Mouse (Mus musculus) adrenal gland, postnatal 14 days (tissue): ENCODE results near the gene Daw1. TPM values are rescaled to one million over a fixed set of nuclear protein-coding genes. Genes with fewer than 3 reads are reported as not detected.

Source experiments
- DNase-seq: peaks from one replicate; pipeline ENCODE4 v3.0.0; 2021; ENCODE audit warnings: mixed read lengths
- long read RNA-seq, 2 experiments: library from polyadenylated mRNA; stranded (forward); transcript quantifications; one replicate each; pipeline ENCODE4 v2.0.0; 2021
- total RNA-seq: library from RNA; stranded (reverse); gene quantifications from 2 replicates; pipeline ENCODE4 v1.2.3, GENCODE M21; 2021

Daw1 gene
- not detected in 2 replicates for total RNA-seq
- long read RNA-seq, experiment 1, partial matches to known transcripts, result 0 of 1 reads
- long read RNA-seq, experiment 1, other reads (novel, unspliced or antisense), result 0 of 1 reads
- long read RNA-seq, experiment 2, result 0 reads

GRCm38 (mm10) chr1:83159603-83160002, at the start of gene Daw1:
Gene Daw1 (plus strand): TSS chr1:83159752.
- DNase-seq, result peak; percentile 80

- no peak for DNase-seq
Observed at GRCm38 (mm10) chr1:83110992-83111391, 48.6 kb upstream of the Daw1 start.

GRCm38 (mm10) chr1:83111726-83112125, 47.8 kb upstream of the Daw1 start:
- DNase-seq, result no peak

- DNase-seq, result no peak
Observed at GRCm38 (mm10) chr1:83116447-83117137, 43.0 kb upstream of the Daw1 start, which contains the start of gene Ccl20. Gene Ccl20 (plus strand): TSS chr1:83116766.

- DNase-seq, result no peak
Observed at GRCm38 (mm10) chr1:83117217-83117616, 42.3 kb upstream of the Daw1 start.

GRCm38 (mm10) chr1:83117661-83118060, 41.9 kb upstream of the Daw1 start:
- DNase-seq, result no peak

GRCm38 (mm10) chr1:83119903-83120302, 39.6 kb upstream of the Daw1 start:
- DNase-seq, result no peak

- no peak for DNase-seq
Observed at GRCm38 (mm10) chr1:83120312-83120711, 39.2 kb upstream of the Daw1 start.

- DNase-seq, result no peak
Observed at GRCm38 (mm10) chr1:83123201-83123600, 36.4 kb upstream of the Daw1 start.

GRCm38 (mm10) chr1:83135829-83136228, 23.7 kb upstream of the Daw1 start:
- no peak for DNase-seq

GRCm38 (mm10) chr1:83137847-83138246, 21.7 kb upstream of the Daw1 start:
- no peak for DNase-seq

- no peak for DNase-seq
Observed at GRCm38 (mm10) chr1:83138721-83139120, 20.8 kb upstream of the Daw1 start.

- DNase-seq, result no peak
Observed at GRCm38 (mm10) chr1:83141510-83141909, 18.0 kb upstream of the Daw1 start.

GRCm38 (mm10) chr1:83142055-83142454, 17.5 kb upstream of the Daw1 start:
- no peak for DNase-seq

GRCm38 (mm10) chr1:83146547-83146946, 13.0 kb upstream of the Daw1 start:
- DNase-seq, result no peak

- DNase-seq, result no peak
Observed at GRCm38 (mm10) chr1:83150227-83150626, 9.3 kb upstream of the Daw1 start.

GRCm38 (mm10) chr1:83152961-83153360, 6.6 kb upstream of the Daw1 start:
- DNase-seq, result no peak

GRCm38 (mm10) chr1:83156876-83157275, 2.7 kb upstream of the Daw1 start:
- DNase-seq, result no peak

GRCm38 (mm10) chr1:83161658-83162057, 2.1 kb downstream of the Daw1 start:
- DNase-seq, result no peak

- no peak for DNase-seq
Observed at GRCm38 (mm10) chr1:83164027-83164426, 4.5 kb downstream of the Daw1 start.

- no peak for DNase-seq
Observed at GRCm38 (mm10) chr1:83169158-83169557, 9.6 kb downstream of the Daw1 start.

- peak; percentile 11 for DNase-seq
Observed at GRCm38 (mm10) chr1:83175985-83176384, 16.4 kb downstream of the Daw1 start.

- DNase-seq, result no peak
Observed at GRCm38 (mm10) chr1:83179531-83179930, 20.0 kb downstream of the Daw1 start.

GRCm38 (mm10) chr1:83181418-83181817, 21.9 kb downstream of the Daw1 start:
- no peak for DNase-seq
